Mouse (Mus musculus) adrenal gland, adult 8-10 months (tissue): Measurements from ENCODE around the gene Snrpd3. TPM values are rescaled to one million over a fixed set of nuclear protein-coding genes. Genes with fewer than 3 reads are reported as not detected.

Experiments
- DNase-seq: peaks from one replicate; pipeline ENCODE4 v3.0.0; 2022
- total RNA-seq, 4 experiments: library from RNA; stranded (reverse); gene quantifications; 2 replicates each; pipeline ENCODE4 v1.2.4; 2022

Snrpd3 gene
- total RNA-seq, 4 experiments from 2014 or later: 82.7 to 88.0 (median 86.2) TPM

- no peak for DNase-seq
These were observed 50.7 kb downstream of the Snrpd3 start for GRCm38 (mm10) chr10:75568029-75568428.

DNA sequence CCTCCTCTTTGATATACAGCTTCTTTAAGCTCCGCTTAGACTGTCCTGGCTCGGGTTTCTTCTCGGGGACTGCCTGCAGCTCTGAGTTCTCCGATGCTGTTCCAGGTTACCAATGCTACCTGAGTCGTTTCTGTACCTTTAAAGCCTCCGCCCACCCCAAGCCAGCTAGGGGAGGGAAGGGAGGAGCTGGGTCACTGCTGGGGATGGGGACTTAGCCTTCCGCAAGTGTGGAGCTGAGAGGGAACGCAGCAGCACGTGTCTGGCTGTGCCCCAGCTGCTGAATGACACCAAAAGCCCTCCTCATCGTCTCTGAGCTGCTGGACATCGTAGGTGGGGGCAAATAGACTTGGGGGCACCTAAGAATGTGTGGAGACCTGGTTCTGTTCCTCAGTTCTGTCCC is 51.1 kb downstream of the Snrpd3 start:
- no peak for DNase-seq

DNA sequence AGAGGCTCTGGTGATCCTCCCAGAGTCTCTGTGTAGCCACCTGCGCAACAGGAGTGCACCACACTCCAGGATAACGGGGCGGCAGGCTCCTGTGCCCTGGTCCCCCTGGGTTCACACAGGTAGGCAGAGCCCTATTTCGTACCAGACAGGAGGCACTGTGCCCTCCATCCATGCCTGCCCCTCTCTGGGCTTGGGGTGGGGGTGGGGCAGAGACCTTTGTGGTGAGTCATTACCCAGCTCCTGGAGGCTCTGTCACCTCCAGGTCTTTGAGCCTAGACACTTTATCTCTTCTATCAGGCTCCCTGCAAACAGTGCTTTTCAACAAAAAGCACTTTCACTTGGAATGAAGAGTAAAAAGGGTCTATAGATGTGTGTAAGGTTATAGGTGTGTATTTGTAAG is 51.5 kb downstream of the Snrpd3 start:
- DNase-seq: no peak

- DNase-seq: no peak
These were observed 53.8 kb downstream of the Snrpd3 start for GRCm38 (mm10) chr10:75570981-75571657.

DNA sequence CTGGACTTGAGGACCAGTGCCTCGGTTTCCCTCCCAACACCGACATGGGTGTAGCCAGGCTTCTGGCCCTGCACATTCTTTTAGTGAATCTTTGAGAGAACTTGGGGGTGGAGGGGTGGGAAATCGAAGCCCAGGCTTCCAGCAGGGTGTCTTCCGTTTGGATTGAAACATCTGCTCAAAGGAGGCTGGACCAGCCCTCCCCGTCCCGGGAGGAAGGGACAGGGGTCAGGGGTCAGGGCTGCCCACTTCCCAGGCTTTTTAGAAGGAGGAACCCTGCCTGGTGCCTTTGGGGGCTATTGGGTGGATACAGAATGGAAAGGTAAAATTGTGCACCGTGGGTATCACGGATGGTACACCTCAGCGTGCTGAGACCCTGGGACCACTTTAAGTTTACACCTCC is 54.6 kb downstream of the Snrpd3 start:
- no peak for DNase-seq

GRCm38 (mm10) chr10:75573181-75573580 is 55.8 kb downstream of the Snrpd3 start:
- no peak for DNase-seq

- DNase-seq: no peak
These were observed 56.6 kb downstream of the Snrpd3 start for GRCm38 (mm10) chr10:75573965-75574364.

DNA sequence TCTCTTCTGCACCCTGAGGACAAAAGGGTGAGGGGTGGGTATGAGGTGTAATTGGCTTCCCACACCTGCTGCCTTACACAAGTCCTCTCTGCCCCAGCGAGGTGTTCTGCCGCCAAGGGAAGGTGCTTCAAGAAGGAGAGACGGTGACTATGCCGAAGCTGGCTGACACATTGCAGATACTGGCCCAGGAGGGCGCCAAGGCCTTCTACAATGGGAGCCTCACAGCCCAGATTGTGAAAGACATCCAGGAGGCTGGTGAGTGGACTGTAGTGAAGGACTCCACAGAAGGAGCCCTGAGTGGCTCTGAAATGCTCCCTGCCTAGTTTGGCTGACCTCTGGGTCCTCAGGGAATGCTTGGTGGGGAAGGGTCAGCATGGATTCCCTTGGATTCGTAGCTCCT is 61.8 kb downstream of the Snrpd3 start:
- DNase-seq: no peak

DNA sequence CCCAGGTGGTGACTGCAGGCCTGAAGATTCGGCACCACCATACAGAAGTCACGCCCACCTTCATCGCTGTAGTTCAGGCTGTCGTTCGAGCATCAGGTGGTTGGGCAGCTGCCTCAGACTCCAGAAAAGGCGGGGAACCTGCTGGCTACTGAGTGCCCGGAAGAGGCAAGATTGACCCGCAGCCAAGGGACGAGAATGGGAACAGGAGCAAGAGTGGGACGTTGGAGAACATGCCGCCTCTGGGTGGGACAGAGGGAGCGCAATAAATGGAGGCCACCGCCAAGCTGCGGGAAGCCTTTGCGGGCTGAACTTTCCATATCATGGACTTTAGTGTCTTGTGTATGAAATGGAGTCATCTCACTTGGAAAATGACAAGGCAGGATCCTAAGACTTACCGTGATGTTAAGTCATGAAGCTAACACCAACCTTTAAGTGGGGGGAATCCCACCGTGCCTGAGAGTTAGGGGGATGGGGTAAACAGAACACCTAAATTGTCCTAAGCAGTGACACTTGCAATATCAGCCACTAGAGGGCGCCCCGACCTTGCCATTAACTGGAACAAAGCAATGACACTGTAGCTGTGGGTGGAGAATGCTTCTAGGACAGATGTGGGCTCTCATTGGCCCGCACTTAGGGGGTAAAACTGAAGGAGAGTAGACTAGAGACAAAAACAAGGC is 68.7 kb downstream of the Snrpd3 start:
- peak; percentile 74 for DNase-seq

- no peak for DNase-seq
These were observed 69.2 kb downstream of the Snrpd3 start for GRCm38 (mm10) chr10:75586553-75586879.

Other genes with a start within 250 kb of the Snrpd3 start
- 1 to 10 TPM; 1.6 to 5.2 (median 2.4) TPM for gene Adora2a, start 200.7 kb upstream of the Snrpd3 start, total RNA-seq
- gene Upb1, start 116.4 kb upstream of the Snrpd3 start, total RNA-seq: 1 to 10 TPM in 3 of 4 experiments, under 1 TPM in 1; 0.65 to 1.9 (median 1.4) TPM
- 10 to 100 TPM; 20.3 to 23.9 (median 23.2) TPM for gene Gucd1, start 421 bp downstream of the Snrpd3 start, total RNA-seq
- gene Lrrc75b, start 42.8 kb downstream of the Snrpd3 start, total RNA-seq: under 1 TPM; 0.19 to 0.37 (median 0.26) TPM
- gene Ggt1, start 44.1 kb downstream of the Snrpd3 start, total RNA-seq: under 1 TPM in 2 of 4 experiments, not detected in 2; 0.40 to 0.42 TPM
- gene Ggt5, start 71.8 kb downstream of the Snrpd3 start, total RNA-seq: 1 to 10 TPM; 4.2 to 9.6 (median 5.7) TPM
- gene Susd2, start 126.5 kb downstream of the Snrpd3 start, total RNA-seq: 10 to 100 TPM in 2 of 4 experiments, 1 to 10 TPM in 2; 9.4 to 15.1 (median 11.5) TPM
- gene Cabin1, start 246.8 kb downstream of the Snrpd3 start, total RNA-seq: 10 to 100 TPM; 35.7 to 69.0 (median 43.8) TPM